Mouse (Mus musculus): ENCODE data around the gene Hmga1b.
"Not testable (repeated sequence)": the region's sequence is repeated elsewhere in the genome, so short reads cannot be mapped to it uniquely, and the experiment has no call there.

GRCm38 (mm10) chr11:120762672-120763041 lies at the start of gene Hmga1b:
- TF ChIP-seq CTCF (IDR thresholded peaks at IDR 0.05; ENCODE audit: borderline replicate concordance, extremely low read depth, insufficient read depth, insufficient read length); POLR2A (IDR thresholded peaks at IDR 0.05; ENCODE audit: borderline replicate concordance, extremely low read depth, insufficient read depth, insufficient read length, poor library complexity, severe bottlenecking): not testable (repeated sequence)
